Mouse (Mus musculus): ENCODE results near the gene Lypd6b.

DNA sequence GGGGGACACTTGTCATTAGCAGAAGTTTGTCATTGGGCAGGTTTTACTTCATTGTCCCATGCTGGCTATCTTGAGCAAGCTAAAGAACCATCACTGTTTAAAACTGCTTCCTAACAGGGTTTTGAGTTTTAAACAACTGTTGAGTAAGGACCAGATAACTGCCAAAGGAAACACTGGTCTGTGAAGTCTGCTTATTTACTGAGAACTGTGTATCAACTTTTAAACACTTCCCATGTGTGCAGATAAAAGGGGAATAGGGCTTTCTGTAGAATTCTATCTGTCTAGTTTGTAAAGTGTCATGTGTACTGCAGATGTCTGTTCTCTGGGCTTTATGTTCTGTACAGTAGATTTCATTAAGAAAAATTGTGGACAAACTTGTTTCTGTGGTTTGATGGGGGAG lies 13.3 kb upstream of the Lypd6b start:
- TF ChIP-seq CTCF (IDR thresholded peaks at IDR 0.05; ENCODE audit: control insufficient read depth, insufficient read depth, insufficient replicate concordance, low read depth, low read length) (no peak), POLR2A (IDR thresholded peaks at IDR 0.05; ENCODE audit: control insufficient read depth, low read depth, low read length) (no peak)

Measured in testis, adult 2 months (tissue).